Mouse (Mus musculus): ENCODE data around the gene P2rx3. TPM values are rescaled to one million over a fixed set of nuclear protein-coding genes. Genes with fewer than 3 reads are reported as not detected.

Gene P2rx3
- total RNA-seq (2023), result under 1 TPM; 0.37 to 0.38 TPM

GRCm38 (mm10) chr2:85037047-85038026 lies at the start of gene P2rx3, which contains the start of gene Ssrp1:
P2rx3 (minus strand) TSS chr2:85037462.
Ssrp1 (plus strand) TSS chr2:85037234.

GRCm38 (mm10) chr2:85047596-85048167 lies 10.4 kb upstream of the P2rx3 start, which contains the start of gene Tnks1bp1:
Tnks1bp1 (plus strand) TSS chr2:85048022.

GRCm38 (mm10) chr2:84987930-84988329 lies 49.3 kb downstream of the P2rx3 start, which contains the start of gene Prg3:
Prg3 (plus strand) TSS chr2:84988215.

GRCm38 (mm10) chr2:84980188-84980587 lies 57.1 kb downstream of the P2rx3 start, which contains the start of gene Prg2:
Prg2 (plus strand) TSS chr2:84980461.

Other genes with a start within 250 kb of the P2rx3 start
- 10 to 100 TPM; 21.7 to 29.5 TPM for gene Ube2l6, start 238.6 kb downstream of the P2rx3 start, total RNA-seq (2023)
- gene Smtnl1, start 214.8 kb downstream of the P2rx3 start, total RNA-seq (2023), result under 1 TPM in 1 of 2 experiments, not detected in 1; 0.35 TPM
- gene Timm10, start 210.5 kb downstream of the P2rx3 start, total RNA-seq (2023), result 1 to 10 TPM; 5.6 to 7.0 TPM
- gene Slc43a1, start 198.6 kb downstream of the P2rx3 start, total RNA-seq (2023), result 10 to 100 TPM in 1 of 2 experiments, 1 to 10 TPM in 1; 6.7 to 11.0 TPM
- not detected for gene Rtn4rl2, start 150.8 kb downstream of the P2rx3 start, total RNA-seq (2023)
- 10 to 100 TPM; 38.7 to 54.8 TPM for gene Slc43a3, start 100.9 kb downstream of the P2rx3 start, total RNA-seq (2023)
- 100 to 1,000 TPM; 120 to 419 TPM for gene Prg2, start 57.0 kb downstream of the P2rx3 start, total RNA-seq (2023)
- gene Prg3, start 49.2 kb downstream of the P2rx3 start, total RNA-seq (2023), result 10 to 100 TPM in 1 of 2 experiments, 1 to 10 TPM in 1; 6.6 to 27.0 TPM
- gene Ssrp1, start 228 bp downstream of the P2rx3 start, total RNA-seq (2023), result 100 to 1,000 TPM; 104 to 111 TPM
- gene Tnks1bp1, start 10.6 kb upstream of the P2rx3 start, total RNA-seq (2023), result 10 to 100 TPM in 1 of 2 experiments, 1 to 10 TPM in 1; 7.1 to 11.7 TPM
- 1 to 10 TPM; 2.3 TPM for gene Aplnr, start 98.8 kb upstream of the P2rx3 start, total RNA-seq (2023)
- gene Lrrc55, start 159.7 kb upstream of the P2rx3 start, total RNA-seq (2023), result not detected

All from neutrophil, adult 59 days (primary cell).